Mouse (Mus musculus) ES-Bruce4 (cell line): Measurements from ENCODE around the gene Actg2. TPM values are rescaled to one million over a fixed set of nuclear protein-coding genes. Genes with fewer than 3 reads are reported as not detected.

ENCODE experiments used
- H3K27ac ChIP-seq: 2 replicates; pipeline ENCODE4 v1.5.1; 2012; ENCODE audit warnings: low read length, inconsistent platforms; ENCODE audit not compliant: insufficient read depth
- H3K27me3 ChIP-seq: 2 replicates; pipeline ENCODE4 v1.6.1; 2012; ENCODE audit warnings: mild to moderate bottlenecking, low read length, inconsistent platforms; ENCODE audit not compliant: control insufficient read depth, poor library complexity, insufficient read depth, severe bottlenecking
- H3K36me3 ChIP-seq: 2 replicates; pipeline ENCODE4 v1.6.1; 2012; ENCODE audit warnings: inconsistent platforms, mild to moderate bottlenecking, low read length, moderate library complexity; ENCODE audit not compliant: control insufficient read depth, poor library complexity, insufficient read depth, severe bottlenecking
- H3K4me1 ChIP-seq: one replicate; pipeline ENCODE4 v1.8.1; 2011; ENCODE audit warnings: low read length; ENCODE audit not compliant: control insufficient read depth, insufficient read depth
- H3K4me3 ChIP-seq: 2 replicates; pipeline ENCODE4 v1.5.1; 2011; ENCODE audit warnings: low read depth, mild to moderate bottlenecking, low read length
- H3K9ac ChIP-seq: 2 replicates; pipeline ENCODE4 v1.6.1; 2012; ENCODE audit warnings: low read depth, mild to moderate bottlenecking, inconsistent platforms; ENCODE audit not compliant: poor library complexity, severe bottlenecking
- H3K9me3 ChIP-seq: replicated peaks from 2 replicates; pipeline ENCODE4 v1.6.1; 2012; ENCODE audit warnings: mild to moderate bottlenecking, low read length, inconsistent platforms; ENCODE audit not compliant: control insufficient read depth, poor library complexity, insufficient read depth, severe bottlenecking
- CTCF ChIP-seq: IDR thresholded peaks from one replicate; pipeline ENCODE4 v1.8.1; 2011; ENCODE audit warnings: low read depth, low read length
- EP300 ChIP-seq: IDR thresholded peaks from 2 replicates; pipeline ENCODE4 v1.6.1; 2011; ENCODE audit warnings: low read depth, low read length; ENCODE audit not compliant: insufficient read depth
- POLR2A ChIP-seq: IDR thresholded peaks from one replicate; pipeline ENCODE4 v1.8.1; 2011; ENCODE audit warnings: low read length; ENCODE audit not compliant: insufficient read depth
- polyA plus RNA-seq: library from polyadenylated mRNA; stranded (reverse); fragments of >200 nt; gene quantifications from 2 replicates; pipeline ENCODE4 v1.2.4, GENCODE M21; 2011; ENCODE audit warnings: low read depth; ENCODE audit not compliant: missing spikeins, insufficient read depth, insufficient read length

Actg2 gene
- polyA plus RNA-seq, 1 experiment = 2.1 TPM

DNA sequence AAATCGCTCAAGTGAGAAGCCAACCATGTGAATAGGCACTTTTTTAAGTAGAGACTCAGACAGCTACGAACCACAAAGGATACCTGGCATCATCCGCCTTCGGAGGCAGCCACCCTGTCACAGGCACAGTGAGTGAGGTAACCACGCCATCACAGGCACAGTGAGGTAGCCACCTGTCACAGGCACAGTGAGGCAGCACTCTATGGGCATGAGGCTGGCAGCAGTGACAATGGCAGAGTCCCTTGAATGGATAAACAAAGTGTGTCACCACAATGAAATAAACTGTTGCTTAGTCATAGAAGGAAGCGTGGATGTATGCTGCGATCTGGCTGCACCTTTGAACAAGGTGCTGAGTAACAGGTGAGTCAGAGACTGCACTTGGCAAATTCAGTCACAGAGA is 57.4 kb downstream of the Actg2 start:
- Histone ChIP-seq H3K27ac (no peak overlapping the region), H3K4me3 (no peak overlapping the region), H3K27me3 (no peaks in the 10 kb centered on the region), H3K36me3 (0 out of 2 replicates have a peak, but pooled peaks cover 2% of the 10 kb centered on the region), H3K4me1 (no peaks in the 10 kb centered on the region), H3K9me3 (no peaks in the 10 kb centered on the region), H3K9ac (no peak overlapping the region)
- TF ChIP-seq POLR2A (no peak), EP300 (no peak), CTCF (no peak)

DNA sequence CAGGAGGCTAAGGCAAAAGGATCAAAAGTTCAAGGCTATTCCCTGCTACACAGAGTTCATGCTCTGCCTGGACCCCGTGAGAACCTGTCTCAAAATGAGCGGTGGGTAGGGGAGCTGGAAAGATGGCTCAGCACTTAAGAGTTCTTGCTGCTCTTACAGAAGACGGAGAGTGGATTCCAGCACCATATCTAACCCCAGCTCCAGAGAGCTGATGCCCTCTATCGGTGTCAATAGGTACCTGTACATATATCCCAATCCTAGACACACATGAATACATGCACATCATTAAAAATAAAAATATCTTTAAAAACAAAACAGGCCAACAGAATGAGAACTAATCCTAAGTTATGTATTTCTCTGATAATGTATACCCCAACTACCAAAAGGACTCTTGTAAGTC is 57.8 kb downstream of the Actg2 start:
- H3K27me3 ChIP-seq = no peaks in the 10 kb centered on the region
- no peak overlapping the region for H3K9ac ChIP-seq
- no peak overlapping the region for H3K27ac ChIP-seq
- 0 out of 2 replicates have a peak, but pooled peaks cover 2% of the 10 kb centered on the region for H3K36me3 ChIP-seq
- TF ChIP-seq POLR2A = no peak
- no peak for TF ChIP-seq EP300
- no peak for TF ChIP-seq CTCF
- no peak overlapping the region for H3K4me3 ChIP-seq
- H3K9me3 ChIP-seq = no peaks in the 10 kb centered on the region
- H3K4me1 ChIP-seq = no peaks in the 10 kb centered on the region

DNA sequence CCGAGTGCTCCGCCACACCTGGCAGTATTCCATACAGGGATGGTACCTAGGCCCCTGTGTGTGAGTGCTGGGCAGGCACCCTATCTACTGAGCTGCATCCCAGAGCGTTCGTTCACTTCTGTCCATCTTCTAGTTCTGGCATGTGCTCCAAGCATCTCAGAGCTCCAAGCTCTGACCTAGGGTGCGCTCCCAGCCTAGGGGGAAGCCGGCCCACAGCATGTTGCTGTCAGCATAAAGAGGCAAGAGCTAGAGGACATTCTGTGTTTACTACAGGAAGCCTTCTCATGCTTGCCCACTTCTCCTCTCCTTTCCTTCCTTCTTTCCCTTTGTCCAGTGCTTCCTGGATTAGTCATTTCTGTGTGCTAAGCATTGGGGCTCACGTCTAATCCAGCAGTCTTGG is 60.6 kb downstream of the Actg2 start:
- Histone ChIP-seq H3K4me3 (no peak overlapping the region), H3K9me3 (no peaks in the 10 kb centered on the region), H3K36me3 (0 out of 2 replicates have a peak, but pooled peaks cover under 1% of the 10 kb centered on the region), H3K9ac (no peak overlapping the region), H3K4me1 (no peaks in the 10 kb centered on the region), H3K27ac (no peak overlapping the region), H3K27me3 (no peaks in the 10 kb centered on the region)
- TF ChIP-seq CTCF (no peak), EP300 (no peak), POLR2A (no peak)

DNA sequence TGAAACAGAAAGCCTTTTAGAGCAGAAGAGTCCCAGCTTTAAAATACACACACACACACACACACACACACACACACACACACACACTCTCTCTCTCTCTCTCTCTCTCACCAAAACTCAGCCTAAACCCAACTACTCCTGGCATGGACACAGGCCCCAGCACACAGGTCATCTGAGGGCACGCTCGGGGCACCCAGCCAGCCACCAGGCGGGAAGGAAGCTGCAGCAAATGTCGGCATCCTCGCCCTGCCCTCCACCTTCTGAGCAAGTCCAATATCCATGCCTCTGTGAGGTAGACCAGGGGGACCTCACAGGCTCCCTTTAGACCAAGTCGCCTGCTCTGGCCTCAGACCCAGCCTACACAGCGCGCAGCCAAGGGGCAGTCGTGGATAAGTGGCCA is 62.8 kb downstream of the Actg2 start:
- H3K36me3 ChIP-seq = no peaks in the 10 kb centered on the region
- H3K4me3 ChIP-seq = no peak overlapping the region
- no peaks in the 10 kb centered on the region for H3K9me3 ChIP-seq
- TF ChIP-seq EP300 = no peak
- no peak for TF ChIP-seq POLR2A
- no peak for TF ChIP-seq CTCF
- H3K4me1 ChIP-seq = no peaks in the 10 kb centered on the region
- no peak overlapping the region for H3K9ac ChIP-seq
- no peaks in the 10 kb centered on the region for H3K27me3 ChIP-seq
- H3K27ac ChIP-seq = no peak overlapping the region

DNA sequence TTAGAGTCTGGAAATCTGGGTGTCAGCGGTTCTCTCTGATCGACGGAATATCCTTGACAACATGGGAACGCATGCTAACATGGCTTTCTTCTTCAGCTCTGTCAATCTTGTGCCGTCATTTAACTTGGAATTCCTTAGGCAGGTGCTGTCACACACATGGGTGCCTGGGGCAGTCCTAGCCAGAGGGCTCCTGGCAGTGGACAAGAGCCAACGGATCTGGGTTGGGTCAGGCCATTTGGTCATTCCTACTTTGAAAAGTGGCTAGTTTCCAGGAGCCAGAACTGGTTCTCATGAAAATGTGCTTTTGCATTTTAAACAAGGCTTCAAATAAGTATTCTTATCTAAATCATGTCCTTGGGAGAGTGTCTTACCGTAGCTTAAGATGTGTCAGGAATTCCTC is 64.3 kb downstream of the Actg2 start:
- H3K9me3 ChIP-seq = no peaks in the 10 kb centered on the region
- H3K9ac ChIP-seq = no peak overlapping the region
- no peaks in the 10 kb centered on the region for H3K4me1 ChIP-seq
- H3K4me3 ChIP-seq = no peak overlapping the region
- H3K27me3 ChIP-seq = no peaks in the 10 kb centered on the region
- H3K27ac ChIP-seq = no peak overlapping the region
- H3K36me3 ChIP-seq = no peaks in the 10 kb centered on the region
- no peak for TF ChIP-seq CTCF
- no peak for TF ChIP-seq EP300
- TF ChIP-seq POLR2A = no peak

DNA sequence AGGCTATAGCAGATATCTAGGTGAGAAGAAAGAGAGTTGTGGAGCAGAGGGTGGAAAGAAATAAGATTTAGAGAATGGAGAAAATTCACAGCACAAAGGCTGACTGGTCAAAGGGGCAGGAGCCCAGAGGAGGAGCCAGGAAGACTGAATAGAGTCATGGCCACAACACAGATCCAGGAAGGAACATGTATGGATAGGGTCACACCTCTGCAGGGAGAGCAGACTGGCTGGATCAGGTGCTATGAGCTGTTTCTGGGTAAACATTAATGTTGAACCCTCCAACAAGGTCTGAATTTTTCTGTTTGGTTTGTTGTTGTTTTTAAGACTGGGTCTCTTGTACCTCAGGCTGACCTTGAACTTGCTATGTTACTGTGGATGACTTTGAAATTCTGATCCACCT is 72.1 kb downstream of the Actg2 start:
- Histone ChIP-seq H3K4me3 (no peak overlapping the region), H3K9ac (no peak overlapping the region), H3K27me3 (no peaks in the 10 kb centered on the region), H3K27ac (no peak overlapping the region), H3K36me3 (no peaks in the 10 kb centered on the region), H3K4me1 (no peaks in the 10 kb centered on the region), H3K9me3 (no peaks in the 10 kb centered on the region)
- TF ChIP-seq POLR2A = no peak
- TF ChIP-seq CTCF = no peak
- TF ChIP-seq EP300 = no peak

Other genes starting within 250 kb of the Actg2 start
- gene Mthfd2, start 210.4 kb downstream of the Actg2 start, polyA plus RNA-seq = 58.4 and 63.8 TPM in 2 replicates
- gene Mob1a, start 210.2 kb downstream of the Actg2 start, polyA plus RNA-seq = 49.5 and 62.1 TPM in 2 replicates
- gene Bola3, start 187.1 kb downstream of the Actg2 start, polyA plus RNA-seq = 37.9 and 38.1 TPM in 2 replicates
- gene Tet3, start 77.2 kb downstream of the Actg2 start, polyA plus RNA-seq = 7.4 and 8.3 TPM in 2 replicates
- gene Dguok, start 29.3 kb downstream of the Actg2 start, polyA plus RNA-seq = 42.8 and 48.0 TPM in 2 replicates
- gene Stambp, start 36.5 kb upstream of the Actg2 start, polyA plus RNA-seq = 8.9 and 10.8 TPM in 2 replicates
- gene Clec4f, start 119.9 kb upstream of the Actg2 start, polyA plus RNA-seq = not detected in 2 replicates
- gene Cd207, start 141.6 kb upstream of the Actg2 start, polyA plus RNA-seq = not detected in 2 replicates
- not detected in 2 replicates for gene Vax2, start 175.0 kb upstream of the Actg2 start, polyA plus RNA-seq
- not detected in 2 replicates for gene Atp6v1b1, start 206.7 kb upstream of the Actg2 start, polyA plus RNA-seq
- gene Ankrd53, start 226.4 kb upstream of the Actg2 start, polyA plus RNA-seq = not detected in 2 replicates
- 26.2 and 28.9 TPM in 2 replicates for gene Tex261, start 239.5 kb upstream of the Actg2 start, polyA plus RNA-seq